ENCODE assay signal across 17 mouse cellular contexts in genomic region chr1:72411108-72411507, GRCm38 (mm10).
A peak's percentile ranks its signal among the peaks of the same experiment; 100 is the strongest.
DNase-seq lines count a peak whose midpoint lies in the region; ATAC-seq lines count a peak whose summit lies in the region.
"Had no signal": no experiment of that assay in that cellular context is flagged by ENCODE, and none has a peak within 500 bp of the region (broad histone marks: within the 10 kb centered on the region; RNA-seq: fewer than 3 reads in every experiment).

No protein-coding gene starts in this region.

- intact Hi-C loops in left cerebral cortex, postnatal 36 days (cut with DNase I): no loop called here
- intact Hi-C loops in left cerebral cortex, postnatal 4 days (cut with DNase I): no loop called here

- DNase-seq in frontal cortex, postnatal 14 days (ENCODE audit: low spot score in 2 of 2): no peak
- peak; percentile 15 to 17 for DNase-seq in left cerebral cortex, postnatal 36 days (ENCODE audit: low spot score in 2 of 2)
- DNase-seq in left cerebral cortex, postnatal 4 days: no peak
- peak; percentile 38 for DNase-seq in right cerebral cortex, postnatal 25 days
- no peak for DNase-seq in right cerebral cortex, postnatal 36 days (ENCODE audit: low spot score in 2 of 2)
- DNase-seq: adrenal gland, adult 8-10 months; adrenal gland, postnatal 25 days; cerebellum, adult 18-20 months; cerebellum, adult 9-10 months; cerebellum, postnatal 14 days; gastrocnemius, adult 2 months; gastrocnemius, postnatal 14 days; heart, adult 11 months had no signal

- ATAC-seq in frontal cortex, adult (ENCODE audit: low TSS enrichment): peak; percentile 74
- ATAC-seq: activated CD4-positive, CD25-positive, alpha-beta regulatory T cell, adult 4 months; forebrain, embryonic 13.5 days; forebrain, embryonic 16.5 days had no signal

Comparison
In these comparisons a context has a peak if more than half of its experiments do, and no peak if none do; other contexts are left out.
1. DNase-seq: peak in left cerebral cortex, postnatal 36 days (2 of 2) and right cerebral cortex, postnatal 25 days (single experiment); none in frontal cortex, postnatal 14 days (0 of 2), left cerebral cortex, postnatal 4 days (single experiment) and right cerebral cortex, postnatal 36 days (0 of 2).